Mouse (Mus musculus) bone marrow, adult 2 months (tissue): Measurements from ENCODE around the gene Hfe2. TPM values are rescaled to one million over a fixed set of nuclear protein-coding genes. Genes with fewer than 3 reads are reported as not detected.
"Not testable (repeated sequence)": the region's sequence is repeated elsewhere in the genome, so short reads cannot be mapped to it uniquely, and the experiment has no call there.

Source experiments
- H3K27ac ChIP-seq: fragments of 200-500 bp; 2 replicates; pipeline ENCODE4 v1.5.1; 2012; ENCODE audit warnings: low read depth, mild to moderate bottlenecking, control low read depth, inconsistent platforms, low read length; ENCODE audit not compliant: control insufficient read depth, poor library complexity, insufficient read depth
- H3K4me1 ChIP-seq: fragments of 200-500 bp; 2 replicates; pipeline ENCODE4 v1.6.1; 2011; ENCODE audit warnings: low read length; ENCODE audit not compliant: control insufficient read depth, insufficient read depth
- H3K4me3 ChIP-seq: fragments of 200-500 bp; replicated peaks from 2 replicates; pipeline ENCODE3; 2011; ENCODE audit warnings: mild to moderate bottlenecking, low read depth, low read length, control low read depth; ENCODE audit not compliant: control insufficient read depth
- CTCF ChIP-seq: fragments of 200-500 bp; IDR thresholded peaks from 2 replicates; pipeline ENCODE4 v1.5.1; 2011; ENCODE audit warnings: low read length, control low read depth; ENCODE audit not compliant: control insufficient read depth, insufficient read depth
- POLR2A ChIP-seq: fragments of 200-500 bp; IDR thresholded peaks from 2 replicates; pipeline ENCODE4 v1.6.1; 2011; ENCODE audit warnings: low read depth, mild to moderate bottlenecking, control low read depth, low read length, borderline replicate concordance; ENCODE audit not compliant: control insufficient read depth
- WGBS: fragments of 180-500 bp; shearing (Covaris S2); methylation state at CpG from one replicate; pipeline ENCODE4 v1.1.7; 2018; 5-methylcytosine and 5-hydroxymethylcytosine counted together
- polyA plus RNA-seq: library from polyadenylated mRNA; stranded (reverse); fragments of >200 nt; gene quantifications from 2 replicates; pipeline ENCODE4 v1.2.4, GENCODE M21; 2011; ENCODE audit warnings: low replicate concordance; ENCODE audit not compliant: missing spikeins, insufficient read depth, insufficient read length

Hfe2 gene
- polyA plus RNA-seq, 1 experiment: 0.75 TPM

- no peak overlapping the region for H3K4me3 ChIP-seq
- no peak overlapping the region for H3K27ac ChIP-seq
- no peaks in the 10 kb centered on the region for H3K4me1 ChIP-seq
- TF ChIP-seq POLR2A (no peak), CTCF (no peak)
- 91% methylated on average over 4 of the region's 4 CpGs for WGBS
Observed at GRCm38 (mm10) chr3:96484921-96485320, 40.1 kb upstream of the Hfe2 start.

- TF ChIP-seq POLR2A: no peak
- TF ChIP-seq CTCF: no peak
- WGBS: 97% methylated on average over 2 of the region's 2 CpGs
- no peak overlapping the region for H3K27ac ChIP-seq
- H3K4me1 ChIP-seq: no peaks in the 10 kb centered on the region
- no peak overlapping the region for H3K4me3 ChIP-seq
Observed at GRCm38 (mm10) chr3:96485361-96485760, 39.6 kb upstream of the Hfe2 start.

GRCm38 (mm10) chr3:96486064-96486827, 38.7 kb upstream of the Hfe2 start:
- WGBS: 0% methylated on average over 4 of the region's 34 CpGs
- H3K4me3 ChIP-seq: peak overlapping the region; percentile 22
- not testable (repeated sequence) for H3K4me1 ChIP-seq, H3K27ac ChIP-seq

GRCm38 (mm10) chr3:96486828-96487559, 38.0 kb upstream of the Hfe2 start:
- Histone ChIP-seq H3K27ac (peak overlapping the region; percentile 69), H3K4me3 (peak overlapping the region; percentile 18)
- 6% methylated on average over 9 of the region's 38 CpGs for WGBS
- H3K4me1 ChIP-seq: not testable (repeated sequence)

GRCm38 (mm10) chr3:96487596-96488289, 37.2 kb upstream of the Hfe2 start:
- H3K4me3 ChIP-seq: peak overlapping the region; percentile 48
- no peaks in the 10 kb centered on the region; the same call in 1 of the 2 replicates for H3K4me1 ChIP-seq
- WGBS: 1% methylated on average over 26 of the region's 26 CpGs
- peak overlapping the region; percentile 90 for H3K27ac ChIP-seq
- no peak for TF ChIP-seq POLR2A
- peak; percentile 39; the same call in 1 of the 2 replicates for TF ChIP-seq CTCF

- peak overlapping the region; percentile 40 for H3K4me3 ChIP-seq
- peak overlapping the region; percentile 90 for H3K27ac ChIP-seq
- 0% methylated on average over 4 of the region's 55 CpGs for WGBS
- not testable (repeated sequence) for H3K4me1 ChIP-seq
Observed at GRCm38 (mm10) chr3:96488290-96488906, 36.6 kb upstream of the Hfe2 start.

- Histone ChIP-seq H3K4me3 (peak overlapping the region; percentile 62), H3K27ac (peak overlapping the region; percentile 89)
- under 1% methylated on average over 9 of the region's 31 CpGs for WGBS
- H3K4me1 ChIP-seq: not testable (repeated sequence)
Observed at GRCm38 (mm10) chr3:96488907-96489629, 35.9 kb upstream of the Hfe2 start.

GRCm38 (mm10) chr3:96489636-96490035, 35.3 kb upstream of the Hfe2 start:
- WGBS: 46% methylated on average over 7 of the region's 8 CpGs
- not testable (repeated sequence) for H3K4me1 ChIP-seq, H3K4me3 ChIP-seq
- peak overlapping the region; percentile 63; the same call in 1 of the 2 replicates for H3K27ac ChIP-seq

GRCm38 (mm10) chr3:96494456-96494855, 30.5 kb upstream of the Hfe2 start:
- H3K4me3 ChIP-seq, H3K27ac ChIP-seq, H3K4me1 ChIP-seq: not testable (repeated sequence)
- WGBS: 89% methylated on average over 4 of the region's 11 CpGs
